Mouse (Mus musculus) pancreas, adult 10 weeks (tissue): Measurements from ENCODE around the gene Actr3. TPM values are rescaled to one million over a fixed set of nuclear protein-coding genes. Genes with fewer than 3 reads are reported as not detected.

ENCODE experiments used
- polyA plus RNA-seq: library from polyadenylated mRNA; stranded (reverse); fragments of 350-450 nt; fragmentation: Illumina TruSeq; extraction: RNeasy Lipid Tissue Mini Kit (QIAGEN cat#74804); gene quantifications from one replicate; pipeline ENCODE4 v1.2.3, GENCODE M21; 2015; ENCODE audit warnings: low read depth, low replicate concordance; ENCODE audit not compliant: insufficient read depth

The Actr3 gene
- polyA plus RNA-seq: 36.8 TPM

DNA sequence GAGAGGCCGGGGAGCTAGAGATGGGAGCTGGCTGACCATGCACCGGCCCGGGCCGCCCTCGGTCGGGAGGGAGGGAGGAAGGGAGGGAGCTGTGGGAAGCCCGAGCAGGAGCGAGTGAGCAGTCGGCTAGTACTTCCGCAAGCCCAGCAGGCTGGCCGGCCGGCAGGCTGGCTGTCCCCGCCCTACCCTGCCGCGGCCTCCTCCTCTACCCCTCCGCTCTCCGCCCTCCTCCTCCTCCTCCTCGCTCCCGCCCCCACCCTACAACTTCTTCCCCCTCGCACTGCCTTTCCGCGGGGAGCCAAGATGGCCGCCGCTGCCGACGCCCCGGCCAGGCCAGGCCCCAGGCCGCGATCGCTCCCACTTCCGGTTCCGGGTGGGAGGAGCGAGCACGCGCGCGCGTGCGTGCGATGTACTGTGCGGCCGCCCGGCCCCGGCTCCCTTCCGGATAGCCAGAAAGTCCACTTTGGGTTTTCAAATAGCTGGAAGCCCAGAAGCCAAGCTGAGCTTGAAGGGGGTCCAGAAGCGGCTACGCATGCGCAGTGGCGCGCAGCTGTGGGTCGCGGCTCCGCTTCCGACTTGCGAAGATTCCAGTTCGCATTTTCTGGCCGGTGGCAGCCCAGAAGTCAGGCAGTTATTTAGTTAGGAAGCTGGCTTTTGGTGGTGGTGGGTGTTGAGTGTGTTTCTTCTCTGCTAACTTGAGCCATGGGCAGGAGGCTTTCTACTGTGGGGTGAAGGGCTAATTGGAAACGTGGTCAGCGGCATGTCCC, at the start of gene Actr3:
TSS of gene Actr3 (minus strand) at position 359 of the 767 bp plus-strand sequence.

Other genes with a start within 250 kb of the Actr3 start
- 23.2 TPM for gene Slc35f5, start 124.9 kb upstream of the Actr3 start, polyA plus RNA-seq
- gene Gpr39, start 241.3 kb upstream of the Actr3 start, polyA plus RNA-seq: 1.7 TPM